Mouse (Mus musculus): ENCODE results near the gene Bri3. TPM values are rescaled to one million over a fixed set of nuclear protein-coding genes. Genes with fewer than 3 reads are reported as not detected.

Bri3 gene
- polyA plus RNA-seq, 1 experiment from 2014 or later = 25.1 TPM

- no peak for DNase-seq
- Histone ChIP-seq H3K27ac (no peak overlapping the region), H3K4me3 (replicated peaks) (no peak overlapping the region), H3K36me3 (no peaks in the 10 kb centered on the region), H3K27me3 (no peaks in the 10 kb centered on the region), H3K9me3 (replicated peaks) (no peaks in the 10 kb centered on the region), H3K4me2 (no peak overlapping the region), H3K9ac (no peak overlapping the region), H3K4me1 (replicated peaks) (no peaks in the 10 kb centered on the region)
- WGBS (ENCODE audit: insufficient replicate concordance) = 72% methylated on average over 11 of the region's 11 CpGs
- no peak for ATAC-seq (ENCODE audit: low read depth)
Measured at GRCm38 (mm10) chr5:144282470-144283260, 38.4 kb downstream of the Bri3 start.

- no peaks in the 10 kb centered on the region for H3K9me3 ChIP-seq (replicated peaks)
- H3K36me3 ChIP-seq = no peaks in the 10 kb centered on the region
- DNase-seq (no peak), ATAC-seq (ENCODE audit: low read depth) (no peak)
- H3K9ac ChIP-seq = no peak overlapping the region
- no peak overlapping the region for H3K4me2 ChIP-seq
- WGBS (ENCODE audit: insufficient replicate concordance) = 44% methylated on average over 8 of the region's 8 CpGs
- H3K27ac ChIP-seq = no peak overlapping the region
- H3K4me3 ChIP-seq (replicated peaks) = no peak overlapping the region
- H3K27me3 ChIP-seq = no peaks in the 10 kb centered on the region
- no peaks in the 10 kb centered on the region for H3K4me1 ChIP-seq (replicated peaks)
Measured at GRCm38 (mm10) chr5:144283551-144284031, 39.4 kb downstream of the Bri3 start.

- H3K36me3 ChIP-seq = no peaks in the 10 kb centered on the region
- no peak overlapping the region for H3K4me3 ChIP-seq (replicated peaks)
- H3K27ac ChIP-seq = no peak overlapping the region
- ATAC-seq (ENCODE audit: low read depth) = no peak
- no peak for DNase-seq
- H3K9me3 ChIP-seq (replicated peaks) = no peaks in the 10 kb centered on the region
- H3K4me2 ChIP-seq = no peak overlapping the region
- H3K27me3 ChIP-seq = no peaks in the 10 kb centered on the region
- no peaks in the 10 kb centered on the region for H3K4me1 ChIP-seq (replicated peaks)
- 72% methylated on average over 5 of the region's 5 CpGs for WGBS (ENCODE audit: insufficient replicate concordance)
- H3K9ac ChIP-seq = no peak overlapping the region
Measured at GRCm38 (mm10) chr5:144284599-144284998, 40.4 kb downstream of the Bri3 start.

GRCm38 (mm10) chr5:144286591-144287266 lies 42.5 kb downstream of the Bri3 start:
- H3K9me3 ChIP-seq (replicated peaks) = no peaks in the 10 kb centered on the region
- no peaks in the 10 kb centered on the region for H3K4me1 ChIP-seq (replicated peaks)
- no peak overlapping the region for H3K4me3 ChIP-seq (replicated peaks)
- no peak overlapping the region for H3K4me2 ChIP-seq
- H3K27me3 ChIP-seq = no peaks in the 10 kb centered on the region
- no peak overlapping the region for H3K9ac ChIP-seq
- no peak for ATAC-seq (ENCODE audit: low read depth)
- WGBS (ENCODE audit: insufficient replicate concordance) = 51% methylated on average over 9 of the region's 9 CpGs
- H3K36me3 ChIP-seq = no peaks in the 10 kb centered on the region
- DNase-seq = no peak
- H3K27ac ChIP-seq = no peak overlapping the region

GRCm38 (mm10) chr5:144287267-144287820 lies 43.1 kb downstream of the Bri3 start:
- ATAC-seq (ENCODE audit: low read depth) (no peak), DNase-seq (no peak)
- no peaks in the 10 kb centered on the region for H3K4me1 ChIP-seq (replicated peaks)
- no peaks in the 10 kb centered on the region for H3K9me3 ChIP-seq (replicated peaks)
- no peaks in the 10 kb centered on the region for H3K27me3 ChIP-seq
- no peak overlapping the region for H3K4me2 ChIP-seq
- H3K9ac ChIP-seq = no peak overlapping the region
- no peak overlapping the region for H3K27ac ChIP-seq
- H3K4me3 ChIP-seq (replicated peaks) = no peak overlapping the region
- no peaks in the 10 kb centered on the region for H3K36me3 ChIP-seq
- WGBS (ENCODE audit: insufficient replicate concordance) = 73% methylated on average over 3 of the region's 3 CpGs

GRCm38 (mm10) chr5:144288391-144288790 lies 44.2 kb downstream of the Bri3 start:
- Histone ChIP-seq H3K27me3 (no peaks in the 10 kb centered on the region), H3K27ac (no peak overlapping the region), H3K4me2 (no peak overlapping the region), H3K4me1 (replicated peaks) (no peaks in the 10 kb centered on the region), H3K4me3 (replicated peaks) (no peak overlapping the region), H3K9me3 (replicated peaks) (no peaks in the 10 kb centered on the region), H3K9ac (no peak overlapping the region), H3K36me3 (no peaks in the 10 kb centered on the region)
- WGBS (ENCODE audit: insufficient replicate concordance) = 69% methylated on average over 9 of the region's 9 CpGs
- ATAC-seq (ENCODE audit: low read depth) (no peak), DNase-seq (no peak)

- Histone ChIP-seq H3K9ac (no peak overlapping the region), H3K36me3 (no peaks in the 10 kb centered on the region), H3K4me2 (no peak overlapping the region), H3K4me3 (replicated peaks) (no peak overlapping the region), H3K4me1 (replicated peaks) (no peaks in the 10 kb centered on the region), H3K9me3 (replicated peaks) (no peaks in the 10 kb centered on the region), H3K27me3 (no peaks in the 10 kb centered on the region), H3K27ac (no peak overlapping the region)
- ATAC-seq (ENCODE audit: low read depth) (no peak), DNase-seq (no peak)
- 59% methylated on average over 4 of the region's 4 CpGs for WGBS (ENCODE audit: insufficient replicate concordance)
Measured at GRCm38 (mm10) chr5:144289769-144290440, 45.7 kb downstream of the Bri3 start.

GRCm38 (mm10) chr5:144294908-144295307 lies 50.7 kb downstream of the Bri3 start:
- ATAC-seq (ENCODE audit: low read depth) = no peak
- H3K27me3 ChIP-seq = no peaks in the 10 kb centered on the region
- no peak for DNase-seq

GRCm38 (mm10) chr5:144295357-144295756 lies 51.1 kb downstream of the Bri3 start:
- no peak overlapping the region for H3K27ac ChIP-seq

More at GRCm38 (mm10) chr5:144294908-144295307, 50.7 kb downstream of the Bri3 start:
- Histone ChIP-seq H3K9ac (no peak overlapping the region), H3K9me3 (replicated peaks) (no peaks in the 10 kb centered on the region), H3K4me1 (replicated peaks) (no peaks in the 10 kb centered on the region), H3K36me3 (no peaks in the 10 kb centered on the region), H3K4me3 (replicated peaks) (no peak overlapping the region), H3K4me2 (no peak overlapping the region), H3K27ac (no peak overlapping the region)
- 41% methylated on average over 7 of the region's 7 CpGs for WGBS (ENCODE audit: insufficient replicate concordance)

GRCm38 (mm10) chr5:144296090-144296604 lies 51.9 kb downstream of the Bri3 start:
- Histone ChIP-seq H3K27me3 (no peaks in the 10 kb centered on the region), H3K4me3 (replicated peaks) (no peak overlapping the region), H3K9me3 (replicated peaks) (no peaks in the 10 kb centered on the region), H3K36me3 (no peaks in the 10 kb centered on the region), H3K4me1 (replicated peaks) (no peaks in the 10 kb centered on the region), H3K27ac (no peak overlapping the region), H3K9ac (no peak overlapping the region), H3K4me2 (no peak overlapping the region)
- DNase-seq (no peak), ATAC-seq (ENCODE audit: low read depth) (no peak)
- 54% methylated on average over 7 of the region's 7 CpGs for WGBS (ENCODE audit: insufficient replicate concordance)

More at GRCm38 (mm10) chr5:144295357-144295756, 51.1 kb downstream of the Bri3 start:
- no peak overlapping the region for H3K9ac ChIP-seq
- DNase-seq (no peak), ATAC-seq (ENCODE audit: low read depth) (no peak)
- 79% methylated on average over 1 of the region's 1 CpGs for WGBS (ENCODE audit: insufficient replicate concordance)
- no peaks in the 10 kb centered on the region for H3K4me1 ChIP-seq (replicated peaks)
- H3K27me3 ChIP-seq = no peaks in the 10 kb centered on the region
- H3K4me2 ChIP-seq = no peak overlapping the region
- H3K4me3 ChIP-seq (replicated peaks) = no peak overlapping the region
- H3K36me3 ChIP-seq = no peaks in the 10 kb centered on the region
- H3K9me3 ChIP-seq (replicated peaks) = no peaks in the 10 kb centered on the region

GRCm38 (mm10) chr5:144303071-144303470 lies 58.8 kb downstream of the Bri3 start:
- Histone ChIP-seq H3K9me3 (replicated peaks) (no peaks in the 10 kb centered on the region), H3K4me2 (no peak overlapping the region), H3K36me3 (no peaks in the 10 kb centered on the region), H3K27me3 (no peaks in the 10 kb centered on the region), H3K4me3 (replicated peaks) (no peak overlapping the region), H3K9ac (no peak overlapping the region), H3K27ac (no peak overlapping the region), H3K4me1 (replicated peaks) (no peaks in the 10 kb centered on the region)
- ATAC-seq (ENCODE audit: low read depth) (no peak), DNase-seq (no peak)
- WGBS (ENCODE audit: insufficient replicate concordance) = 75% methylated on average over 2 of the region's 2 CpGs
